Mouse (Mus musculus): ENCODE measurements around the gene Pim3. TPM values are rescaled to one million over a fixed set of nuclear protein-coding genes. Genes with fewer than 3 reads are reported as not detected.

The Pim3 gene
- total and polyA plus RNA-seq, 2 experiments, result 17.7 to 68.3 TPM

DNA sequence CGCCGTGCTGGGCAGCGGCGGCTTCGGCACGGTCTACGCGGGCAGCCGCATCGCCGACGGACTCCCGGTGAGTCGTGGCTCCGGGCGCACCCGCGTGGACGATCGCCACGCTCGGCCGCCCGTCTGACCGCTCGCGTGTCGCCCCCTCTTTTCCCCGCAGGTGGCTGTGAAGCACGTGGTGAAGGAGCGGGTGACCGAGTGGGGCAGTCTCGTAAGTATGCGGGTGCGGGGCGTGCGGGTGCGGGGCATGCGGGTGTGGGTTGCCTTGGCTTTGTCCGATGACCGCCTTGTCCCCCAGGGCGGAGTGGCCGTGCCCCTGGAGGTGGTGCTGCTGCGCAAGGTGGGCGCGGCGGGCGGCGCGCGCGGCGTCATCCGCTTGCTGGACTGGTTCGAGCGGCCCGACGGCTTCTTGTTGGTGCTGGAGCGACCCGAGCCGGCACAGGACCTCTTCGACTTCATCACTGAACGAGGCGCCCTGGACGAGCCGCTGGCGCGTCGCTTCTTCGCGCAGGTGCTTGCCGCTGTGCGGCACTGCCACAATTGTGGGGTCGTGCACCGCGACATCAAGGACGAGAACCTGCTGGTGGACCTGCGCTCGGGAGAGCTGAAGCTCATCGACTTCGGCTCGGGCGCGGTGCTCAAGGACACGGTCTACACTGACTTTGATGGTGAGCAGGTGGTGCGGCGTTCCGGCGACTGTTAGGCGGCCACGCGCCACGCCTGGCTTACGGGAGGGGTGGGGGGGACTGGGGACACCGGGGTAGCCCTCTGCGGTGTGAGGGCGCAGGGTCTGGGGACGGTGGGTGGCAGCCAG is 1.1 kb downstream of the Pim3 start:
- no peaks in the 10 kb centered on the region for H3K27me3 ChIP-seq (ENCODE audit: control insufficient read depth, insufficient read depth, low read length)
- no peak for DNase-seq (ENCODE audit: extremely low read depth, low read depth, low spot score)
- H3K9ac ChIP-seq (ENCODE audit: low read depth, low read length), result peak overlapping the region; percentile 100
- H3K27ac ChIP-seq (replicated peaks; ENCODE audit: insufficient read depth, low read depth, low read length), result peak overlapping the region; percentile 88
- peaks cover 18% of the 10 kb centered on the region for H3K36me3 ChIP-seq (ENCODE audit: control insufficient read depth, insufficient read depth, low read length)
- WGBS, result under 1% methylated on average over 98 of the region's 98 CpGs
- peaks cover 34% of the 10 kb centered on the region for H3K4me1 ChIP-seq (ENCODE audit: control insufficient read depth, insufficient read depth, low read length)
- TF ChIP-seq CTCF (IDR thresholded peaks at IDR 0.05; ENCODE audit: low read depth, low read length), result 0 out of 2 replicates have a peak, but pooled peaks have one; percentile 1
- TF ChIP-seq POLR2A (IDR thresholded peaks at IDR 0.05; ENCODE audit: extremely low read depth, insufficient read depth, low read length), result no peak
- peaks cover 18% of the 10 kb centered on the region for H3K79me2 ChIP-seq (ENCODE audit: control insufficient read depth, insufficient read depth, low read length)
- peak overlapping the region; percentile 97 for H3K4me3 ChIP-seq (ENCODE audit: insufficient read depth, low read depth, low read length)

DNA sequence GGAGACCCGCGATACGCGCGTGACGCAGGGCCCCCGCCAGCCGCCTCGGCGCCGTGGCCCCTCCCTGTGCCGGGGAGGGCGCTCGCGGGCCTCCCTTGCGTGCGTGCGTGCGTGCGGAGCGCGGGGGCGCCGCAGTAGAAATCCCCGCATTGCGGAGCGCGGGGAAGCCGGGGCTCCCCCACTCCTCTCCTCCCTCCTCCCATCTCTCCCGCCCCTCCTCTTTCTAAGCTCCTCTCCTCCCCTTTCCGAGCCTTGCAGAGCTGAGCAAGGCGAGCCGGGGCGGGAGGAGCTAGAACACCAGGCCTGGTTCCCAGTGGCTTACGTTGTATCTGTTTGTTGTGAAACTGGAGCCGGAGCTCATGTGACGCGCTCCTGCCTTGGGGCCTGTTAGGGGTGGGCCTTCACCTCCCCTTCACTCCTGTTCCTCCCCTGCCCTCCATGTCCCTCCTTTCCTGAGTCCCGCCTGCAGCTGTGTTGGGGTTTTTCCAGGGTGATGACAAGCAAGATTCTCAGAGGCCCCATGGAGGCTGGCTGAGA is 1.8 kb downstream of the Pim3 start:
- 0 out of 2 replicates have a peak, but pooled peaks have one; percentile 39 for TF ChIP-seq POLR2A (IDR thresholded peaks at IDR 0.05; ENCODE audit: extremely low read depth, insufficient read depth, low read length)
- no peak for TF ChIP-seq CTCF (IDR thresholded peaks at IDR 0.05; ENCODE audit: low read depth, low read length)
- Histone ChIP-seq H3K27me3 (ENCODE audit: control insufficient read depth, insufficient read depth, low read length) (no peaks in the 10 kb centered on the region), H3K27ac (replicated peaks; ENCODE audit: insufficient read depth, low read depth, low read length) (peak overlapping the region; percentile 88), H3K79me2 (ENCODE audit: control insufficient read depth, insufficient read depth, low read length) (peaks cover 18% of the 10 kb centered on the region), H3K9ac (ENCODE audit: low read depth, low read length) (peak overlapping the region; percentile 100), H3K4me1 (ENCODE audit: control insufficient read depth, insufficient read depth, low read length) (peaks cover 35% of the 10 kb centered on the region), H3K36me3 (ENCODE audit: control insufficient read depth, insufficient read depth, low read length) (peaks cover 18% of the 10 kb centered on the region), H3K4me3 (ENCODE audit: insufficient read depth, low read depth, low read length) (peak overlapping the region; percentile 97)
- DNase-seq (ENCODE audit: extremely low read depth, low read depth, low spot score), result peak; percentile 94
- under 1% methylated on average over 21 of the region's 39 CpGs for WGBS

DNA sequence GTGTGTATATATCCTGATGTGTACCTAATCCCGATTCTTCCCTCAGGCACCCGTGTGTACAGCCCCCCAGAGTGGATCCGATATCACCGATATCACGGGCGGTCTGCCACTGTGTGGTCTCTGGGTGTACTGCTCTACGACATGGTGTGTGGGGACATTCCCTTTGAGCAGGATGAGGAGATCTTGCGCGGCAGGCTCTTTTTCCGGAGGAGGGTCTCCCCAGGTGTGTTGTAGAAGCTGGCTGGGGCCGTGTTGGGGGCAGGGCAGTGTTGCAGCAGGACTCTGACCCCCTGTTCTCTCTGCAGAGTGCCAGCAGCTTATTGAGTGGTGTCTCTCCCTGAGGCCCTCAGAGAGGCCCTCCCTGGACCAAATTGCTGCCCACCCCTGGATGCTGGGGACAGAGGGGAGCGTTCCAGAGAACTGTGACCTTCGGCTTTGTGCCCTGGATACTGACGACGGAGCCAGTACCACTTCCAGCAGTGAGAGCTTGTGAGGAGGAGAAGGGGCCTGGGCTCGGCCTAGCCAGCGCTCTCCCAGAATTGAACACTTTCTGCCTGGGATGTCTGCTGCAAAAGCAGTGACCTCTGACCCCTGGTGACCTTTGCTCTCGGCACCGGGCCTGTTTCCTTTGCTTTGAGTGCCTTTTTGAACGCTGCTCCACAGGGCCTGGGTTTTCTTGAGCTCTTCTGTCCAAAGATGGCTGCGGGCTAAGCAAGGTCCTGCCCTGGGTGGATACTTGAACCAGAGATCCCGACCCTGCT is 2.5 kb downstream of the Pim3 start:
- Histone ChIP-seq H3K36me3 (ENCODE audit: control insufficient read depth, insufficient read depth, low read length) (peaks cover 18% of the 10 kb centered on the region), H3K27ac (replicated peaks; ENCODE audit: insufficient read depth, low read depth, low read length) (peak overlapping the region; percentile 88), H3K9ac (ENCODE audit: low read depth, low read length) (peak overlapping the region; percentile 100), H3K4me3 (ENCODE audit: insufficient read depth, low read depth, low read length) (peak overlapping the region; percentile 97), H3K79me2 (ENCODE audit: control insufficient read depth, insufficient read depth, low read length) (peaks cover 18% of the 10 kb centered on the region), H3K27me3 (ENCODE audit: control insufficient read depth, insufficient read depth, low read length) (no peaks in the 10 kb centered on the region), H3K4me1 (ENCODE audit: control insufficient read depth, insufficient read depth, low read length) (peaks cover 32% of the 10 kb centered on the region)
- 5% methylated on average over 22 of the region's 22 CpGs for WGBS
- no peak for TF ChIP-seq CTCF (IDR thresholded peaks at IDR 0.05; ENCODE audit: low read depth, low read length)
- TF ChIP-seq POLR2A (IDR thresholded peaks at IDR 0.05; ENCODE audit: extremely low read depth, insufficient read depth, low read length), result 0 out of 2 replicates have a peak, but pooled peaks have one; percentile 1
- peak; percentile 88 for DNase-seq (ENCODE audit: extremely low read depth, low read depth, low spot score)

DNA sequence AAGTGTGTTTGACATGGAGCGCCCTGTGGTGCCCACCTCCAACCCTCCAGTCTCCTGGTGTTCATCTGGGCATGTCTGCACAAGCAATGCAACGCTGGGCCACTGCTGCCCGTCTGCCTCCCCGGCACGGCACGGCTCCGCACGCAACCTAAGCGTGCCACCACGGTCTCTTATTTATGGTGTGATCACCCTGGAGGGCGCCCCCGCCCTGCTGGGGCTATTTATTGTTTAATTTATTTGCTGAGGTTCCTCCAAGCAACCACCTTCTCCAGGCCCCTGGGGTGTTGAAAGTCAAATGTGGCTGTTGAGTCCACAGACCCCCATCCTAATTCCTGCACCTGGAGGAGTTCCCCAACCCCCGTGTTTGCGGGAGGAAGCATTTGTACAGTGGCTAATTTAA is 3.1 kb downstream of the Pim3 start:
- peaks cover 18% of the 10 kb centered on the region for H3K79me2 ChIP-seq (ENCODE audit: control insufficient read depth, insufficient read depth, low read length)
- peaks cover 18% of the 10 kb centered on the region for H3K36me3 ChIP-seq (ENCODE audit: control insufficient read depth, insufficient read depth, low read length)
- H3K4me3 ChIP-seq (ENCODE audit: insufficient read depth, low read depth, low read length), result peak overlapping the region; percentile 97
- DNase-seq (ENCODE audit: extremely low read depth, low read depth, low spot score), result no peak
- H3K27ac ChIP-seq (replicated peaks; ENCODE audit: insufficient read depth, low read depth, low read length), result peak overlapping the region; percentile 88
- peaks cover 38% of the 10 kb centered on the region for H3K4me1 ChIP-seq (ENCODE audit: control insufficient read depth, insufficient read depth, low read length)
- peak overlapping the region; percentile 100 for H3K9ac ChIP-seq (ENCODE audit: low read depth, low read length)
- H3K27me3 ChIP-seq (ENCODE audit: control insufficient read depth, insufficient read depth, low read length), result no peaks in the 10 kb centered on the region
- 50% methylated on average over 14 of the region's 14 CpGs for WGBS
- TF ChIP-seq POLR2A (IDR thresholded peaks at IDR 0.05; ENCODE audit: extremely low read depth, insufficient read depth, low read length) (no peak), CTCF (IDR thresholded peaks at IDR 0.05; ENCODE audit: low read depth, low read length) (0 out of 2 replicates have a peak, but pooled peaks have one; percentile 1)

GRCm38 (mm10) chr15:88865888-88866695 is 4.1 kb downstream of the Pim3 start:
- TF ChIP-seq POLR2A (IDR thresholded peaks at IDR 0.05; ENCODE audit: extremely low read depth, insufficient read depth, low read length) (0 out of 2 replicates have a peak, but pooled peaks have one; percentile 9), CTCF (IDR thresholded peaks at IDR 0.05; ENCODE audit: low read depth, low read length) (no peak)
- peaks cover 41% of the 10 kb centered on the region for H3K4me1 ChIP-seq (ENCODE audit: control insufficient read depth, insufficient read depth, low read length)
- WGBS, result 50% methylated on average over 4 of the region's 4 CpGs
- peaks cover 18% of the 10 kb centered on the region for H3K36me3 ChIP-seq (ENCODE audit: control insufficient read depth, insufficient read depth, low read length)
- no peaks in the 10 kb centered on the region for H3K27me3 ChIP-seq (ENCODE audit: control insufficient read depth, insufficient read depth, low read length)
- H3K9ac ChIP-seq (ENCODE audit: low read depth, low read length), result peak overlapping the region; percentile 61
- H3K27ac ChIP-seq (replicated peaks; ENCODE audit: insufficient read depth, low read depth, low read length), result peak overlapping the region; percentile 88
- DNase-seq (ENCODE audit: extremely low read depth, low read depth, low spot score), result peak; percentile 44
- no peak overlapping the region for H3K4me3 ChIP-seq (ENCODE audit: insufficient read depth, low read depth, low read length)
- H3K79me2 ChIP-seq (ENCODE audit: control insufficient read depth, insufficient read depth, low read length), result peaks cover 18% of the 10 kb centered on the region
